Mouse (Mus musculus) monocyte, adult 5-6 weeks (primary cell): ENCODE data around the gene Suclg2. TPM values are rescaled to one million over a fixed set of nuclear protein-coding genes. Genes with fewer than 3 reads are reported as not detected.

ENCODE experiments used
- ATAC-seq: fragments of 153-309, 156-312 bp; replicated peaks from 2 replicates; pipeline ENCODE4 v1.8.0; 2017; ENCODE audit warnings: mild to moderate bottlenecking; ENCODE audit not compliant: low TSS enrichment, insufficient number of reproducible peaks, severe bottlenecking, poor library complexity, low FRiP score
- total RNA-seq: library from RNA; stranded (forward); fragments of 200-1000, 200-491, 200-594 nt; gene quantifications from 3 replicates; pipeline ENCODE4 v1.2.3, GENCODE M21; 2017

Suclg2 gene
- total RNA-seq, 1 experiment from 2014 or later: 17.4 TPM

DNA sequence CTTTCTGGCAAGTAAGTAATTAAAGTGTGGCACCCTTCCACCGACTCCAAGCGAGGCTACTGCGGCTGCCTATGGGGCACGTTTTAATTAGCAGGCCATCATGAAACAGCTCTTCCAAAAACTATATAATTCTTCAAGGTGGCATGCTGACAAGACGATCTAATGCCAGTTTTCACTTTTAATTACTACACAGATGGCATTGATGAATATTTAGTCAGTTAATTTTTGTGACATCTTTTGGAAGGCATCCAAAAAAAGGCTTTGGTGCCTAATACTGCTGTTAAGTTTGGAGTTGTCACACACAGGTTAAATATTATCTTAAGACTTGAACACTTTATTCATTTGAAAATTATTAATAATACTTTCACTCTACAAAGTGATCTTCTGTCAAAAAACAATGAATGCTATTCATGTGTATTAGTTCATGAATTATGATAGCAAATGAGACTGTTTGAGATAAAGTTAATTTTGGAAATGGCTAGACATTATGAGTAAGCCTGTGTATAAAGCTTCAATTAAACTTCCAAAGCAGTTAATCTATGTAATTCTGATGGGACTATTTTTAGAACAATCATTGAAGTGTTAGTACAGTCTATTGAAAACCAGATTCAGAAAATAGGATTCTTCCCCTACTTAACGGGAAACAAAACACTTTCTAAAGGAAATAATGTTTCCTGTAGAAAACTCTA is 131.3 kb downstream of the Suclg2 start:
- ATAC-seq: no peak

DNA sequence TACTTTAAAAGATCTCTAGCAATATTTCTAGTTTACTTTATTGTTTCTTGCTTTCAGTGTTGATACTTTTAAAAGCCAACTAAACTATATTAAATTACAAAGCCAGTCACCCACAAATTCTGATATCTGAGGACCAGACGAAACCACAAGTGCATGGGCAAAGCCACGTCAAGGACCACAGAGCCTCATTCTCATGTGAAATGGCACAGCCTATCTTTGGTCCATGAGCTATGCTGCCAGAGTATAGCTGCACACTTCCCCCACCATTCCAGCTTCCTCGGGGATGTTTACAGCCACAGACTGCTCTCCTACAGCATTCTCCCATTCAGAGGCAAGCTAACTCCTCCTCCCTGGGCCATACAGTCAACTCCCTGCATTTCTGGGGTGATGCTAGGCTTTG is 136.7 kb downstream of the Suclg2 start:
- ATAC-seq: no peak

DNA sequence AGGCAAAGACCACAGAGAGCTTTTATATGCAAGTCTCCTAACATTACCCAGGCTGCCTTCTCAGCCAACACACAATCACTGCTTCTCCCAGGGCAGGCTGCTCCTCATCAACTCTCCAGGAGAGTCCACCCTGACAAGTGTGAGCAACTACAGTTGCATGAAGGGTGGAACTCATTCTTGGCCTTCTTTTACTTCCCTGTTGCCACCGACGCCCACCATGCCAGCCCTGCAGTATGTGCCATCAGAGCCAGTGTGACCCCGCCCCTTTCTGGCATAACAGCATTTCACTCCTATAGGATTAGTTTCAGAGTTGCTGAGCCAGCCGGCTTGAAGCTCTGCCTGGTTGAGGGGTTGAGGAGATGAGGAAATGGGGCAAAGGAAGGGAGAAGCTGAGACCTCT is 138.8 kb downstream of the Suclg2 start:
- ATAC-seq: no peak

DNA sequence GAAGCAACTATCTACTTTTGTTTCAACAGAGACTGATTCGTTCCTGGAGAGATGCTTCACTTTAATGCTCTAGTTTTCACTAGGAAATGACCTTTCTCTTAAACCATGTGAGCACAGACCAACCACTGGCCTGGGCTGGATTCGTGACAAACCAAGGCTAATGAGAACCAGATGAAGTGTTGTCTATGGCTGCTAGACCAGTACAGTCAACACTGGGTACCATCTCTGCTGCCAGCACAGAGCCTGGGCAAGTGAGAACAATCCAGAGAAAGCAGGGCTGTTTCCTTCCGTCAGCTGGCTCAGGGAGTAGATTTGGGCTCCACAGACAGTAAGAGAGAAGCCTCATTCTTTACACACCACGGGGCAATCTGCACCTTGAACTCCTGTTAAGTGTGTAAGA is 143.1 kb downstream of the Suclg2 start:
- no peak for ATAC-seq

DNA sequence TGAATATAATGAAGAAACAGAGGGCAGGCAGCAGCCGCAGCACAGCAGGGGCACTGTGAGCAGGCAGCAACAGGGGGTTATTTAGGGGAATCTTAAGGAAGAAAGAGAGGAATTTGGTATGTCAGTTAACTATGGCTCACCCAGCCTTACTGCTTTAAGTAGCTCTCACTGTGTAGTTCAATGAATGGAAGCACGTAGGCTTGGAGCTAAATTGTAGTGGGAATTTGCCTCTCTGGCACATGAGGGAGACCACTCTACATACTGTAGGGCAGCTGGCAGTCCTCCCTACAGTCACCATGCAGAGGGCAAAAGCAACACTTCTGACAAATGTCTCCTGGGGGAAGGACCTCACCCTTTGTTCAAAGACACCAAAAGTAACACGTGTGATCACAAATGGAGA is 143.7 kb downstream of the Suclg2 start:
- ATAC-seq: no peak

DNA sequence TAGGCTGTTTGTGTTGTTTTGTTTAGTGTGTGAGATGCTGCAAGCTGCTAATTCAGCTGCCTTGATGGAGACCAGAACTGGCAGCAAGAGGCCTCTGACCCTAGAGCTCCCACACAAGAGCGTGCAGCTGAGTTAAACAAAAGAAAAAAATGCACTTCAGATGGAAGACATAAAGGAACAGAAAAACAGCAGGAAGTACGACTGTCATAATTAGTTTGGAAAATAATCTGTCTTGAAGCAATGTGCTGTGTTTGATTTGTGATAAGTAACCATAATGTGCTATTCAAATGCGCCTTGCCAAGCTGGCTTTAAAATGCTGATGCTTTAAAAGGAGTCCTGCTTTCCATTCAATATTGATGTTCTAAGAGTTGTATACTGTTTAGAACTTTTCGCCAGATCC is 144.2 kb downstream of the Suclg2 start:
- no peak for ATAC-seq

DNA sequence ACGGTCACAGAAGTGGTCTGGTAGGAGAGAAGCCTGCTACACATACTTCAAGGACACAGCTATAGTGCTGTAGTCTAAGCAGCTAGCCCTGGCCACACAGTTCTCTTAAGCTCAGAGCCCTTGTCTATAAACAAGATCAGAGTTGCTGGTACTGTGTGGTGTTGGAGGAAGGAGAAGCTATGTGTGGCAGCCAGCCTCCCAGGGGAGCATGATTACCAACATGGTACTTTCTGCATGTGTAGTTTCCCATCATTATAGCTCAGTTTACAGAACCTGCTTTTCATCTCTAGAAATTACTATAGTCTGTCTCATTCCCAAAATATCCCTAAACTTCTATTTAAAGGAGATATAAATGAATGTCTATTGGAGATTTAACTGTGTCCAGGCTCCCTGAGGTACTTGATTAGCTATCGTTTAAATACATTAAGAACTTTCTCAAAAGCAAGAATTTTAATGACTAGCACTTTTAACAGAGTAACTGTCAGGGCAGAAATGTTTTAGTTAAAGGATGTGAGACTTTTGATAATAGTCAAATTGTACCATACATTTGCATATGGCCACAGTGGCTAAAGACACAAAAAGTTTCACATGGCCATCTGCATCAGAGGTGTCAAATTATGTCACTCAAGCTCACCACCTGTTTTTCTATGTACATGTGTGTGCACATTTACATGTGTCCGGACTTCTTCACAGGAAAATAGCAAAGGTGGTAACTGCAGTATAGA is 145.4 kb downstream of the Suclg2 start:
- ATAC-seq: no peak

DNA sequence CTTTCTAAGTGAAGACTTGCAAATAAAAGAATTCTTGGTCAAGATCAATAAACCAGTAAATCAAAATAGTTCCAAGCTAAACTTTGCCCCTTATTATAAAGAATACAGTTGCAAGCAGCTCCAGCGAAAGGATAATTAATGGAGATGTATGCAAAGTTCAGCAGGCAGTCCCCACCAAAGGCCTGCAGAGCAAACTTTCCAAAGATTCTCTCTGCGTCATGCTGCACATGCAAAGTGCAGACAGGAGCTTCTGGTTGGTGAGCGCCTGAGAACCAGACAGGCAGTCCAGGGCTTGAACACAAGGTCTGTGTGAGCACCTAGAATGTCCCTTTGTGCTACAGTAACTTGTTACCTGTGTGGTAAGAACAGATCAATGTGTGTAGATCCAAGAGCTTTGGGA is 147.0 kb downstream of the Suclg2 start:
- ATAC-seq: no peak

DNA sequence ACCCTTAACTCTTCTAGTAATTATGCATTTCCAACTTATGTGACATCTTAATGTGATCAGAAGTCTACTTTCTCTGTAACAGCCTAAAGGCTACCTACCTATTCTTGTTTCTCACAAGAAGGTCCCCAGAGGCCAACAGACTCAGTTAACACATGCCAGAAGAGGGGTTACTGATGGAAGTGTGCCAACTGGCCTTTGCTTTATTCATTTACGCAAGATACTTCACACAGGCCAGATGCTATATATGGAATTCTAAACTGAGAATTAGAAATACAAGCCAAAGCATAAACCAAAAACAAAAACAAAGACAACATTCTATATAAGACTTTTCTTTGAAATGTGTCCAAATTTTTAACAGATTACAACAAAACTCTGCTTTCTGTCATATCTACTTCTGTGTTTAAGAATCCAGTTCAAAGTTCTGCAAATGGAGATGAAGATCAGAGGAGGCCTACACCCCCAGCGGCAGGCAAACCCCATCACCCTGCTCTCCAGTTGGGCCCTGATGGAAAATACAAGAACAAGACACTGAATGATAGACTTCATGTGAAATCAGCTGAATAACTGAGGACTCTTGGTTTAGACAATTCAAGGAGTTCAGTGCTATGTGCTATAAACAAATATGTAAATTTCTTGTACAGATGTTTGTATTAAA is 155.1 kb downstream of the Suclg2 start:
- ATAC-seq: no peak

DNA sequence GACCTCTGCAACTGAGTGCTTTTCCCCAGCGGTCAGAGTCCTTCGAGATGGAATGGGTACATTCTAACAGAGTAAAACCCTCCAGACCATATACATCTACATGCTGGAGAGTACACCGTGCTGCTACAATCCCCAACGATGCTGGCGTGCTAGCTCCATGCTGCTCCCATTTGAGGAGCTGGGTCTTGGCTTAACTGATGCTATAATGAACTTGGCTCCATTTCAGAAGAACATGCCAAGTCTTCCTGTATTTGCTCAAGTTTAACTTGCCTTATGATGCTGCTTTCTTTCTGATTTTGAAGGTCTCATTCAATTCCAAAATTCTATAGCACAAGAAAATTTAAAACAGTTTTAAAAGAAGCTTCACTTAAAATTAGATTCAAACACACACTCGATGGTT is 162.3 kb downstream of the Suclg2 start:
- no peak for ATAC-seq

DNA sequence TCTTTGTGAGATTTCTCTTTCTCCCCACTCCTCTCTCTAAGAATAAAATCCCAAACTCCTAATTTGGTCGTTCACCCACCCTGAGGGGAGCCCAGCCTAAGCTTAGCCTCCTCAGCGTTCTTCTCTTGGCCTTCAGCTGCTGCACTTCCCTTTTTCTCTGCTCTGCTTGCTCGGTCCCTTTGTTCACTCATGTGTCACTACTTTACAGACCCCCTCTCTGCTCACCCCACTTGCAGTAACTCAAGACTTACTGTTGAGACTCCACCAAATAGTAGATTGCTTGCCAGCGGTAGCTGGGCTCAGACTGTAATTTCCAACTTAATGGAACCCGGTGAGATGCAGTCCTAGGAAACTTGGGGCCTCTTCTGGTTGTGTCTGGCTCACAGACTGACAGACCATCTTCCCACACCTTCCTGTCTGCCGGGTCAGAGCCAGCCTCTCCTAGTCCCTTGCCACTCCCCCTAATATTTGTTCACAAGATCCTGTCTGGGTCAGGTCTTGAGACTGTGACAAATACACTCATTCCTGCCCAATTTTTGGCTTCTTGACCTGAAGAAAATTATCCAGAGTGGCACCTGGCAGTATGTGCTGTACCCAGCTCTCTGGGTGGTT is 166.2 kb downstream of the Suclg2 start:
- no peak for ATAC-seq

DNA sequence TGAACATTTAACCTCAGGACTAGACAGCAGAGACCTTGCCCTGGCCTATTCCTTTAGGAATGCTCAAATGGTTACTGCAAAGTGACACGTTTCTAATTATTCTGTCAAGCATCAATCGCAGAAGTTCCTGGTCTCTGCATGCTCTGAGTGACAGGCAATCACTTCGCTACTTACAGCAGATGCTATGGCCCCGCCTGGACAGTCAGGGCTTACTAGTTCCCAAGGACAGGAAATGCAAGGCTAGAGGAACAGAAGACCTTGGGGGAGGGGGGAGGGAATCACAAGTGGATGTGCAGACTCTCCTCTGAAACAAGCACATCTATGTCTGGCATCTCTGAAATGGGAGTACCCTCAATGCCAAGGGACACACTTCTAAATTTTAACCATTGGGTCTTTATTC is 167.6 kb downstream of the Suclg2 start:
- ATAC-seq: no peak

DNA sequence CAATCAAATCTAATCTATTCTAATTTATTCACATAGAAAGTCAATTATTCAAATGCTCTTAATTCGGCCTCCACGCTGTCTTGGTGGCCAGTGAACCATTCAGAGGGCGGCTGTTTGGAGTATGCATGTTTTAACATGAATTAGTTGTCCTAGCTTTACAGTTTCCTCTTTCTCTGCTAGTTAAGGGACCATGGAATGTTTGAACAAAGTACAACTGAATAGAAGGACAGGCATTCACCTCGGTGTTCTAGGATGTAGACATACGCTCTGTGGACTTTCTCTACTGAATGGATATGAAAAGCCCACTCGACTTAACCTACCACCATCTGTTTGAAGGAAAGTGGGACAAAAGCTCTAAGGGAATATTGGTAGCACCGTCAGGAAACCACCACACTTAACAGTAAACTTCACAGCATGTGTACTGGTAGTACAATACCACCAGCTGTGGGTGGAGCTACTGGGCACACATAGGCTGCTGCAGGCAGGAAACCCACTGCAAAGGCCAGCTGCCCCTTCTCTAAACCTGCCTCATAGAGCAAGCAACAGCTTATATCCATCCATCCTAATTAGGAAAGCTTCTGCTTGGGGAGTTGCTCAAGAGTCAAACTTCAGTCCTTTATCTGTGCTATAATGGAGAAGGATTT is 172.3 kb downstream of the Suclg2 start:
- ATAC-seq: no peak

DNA sequence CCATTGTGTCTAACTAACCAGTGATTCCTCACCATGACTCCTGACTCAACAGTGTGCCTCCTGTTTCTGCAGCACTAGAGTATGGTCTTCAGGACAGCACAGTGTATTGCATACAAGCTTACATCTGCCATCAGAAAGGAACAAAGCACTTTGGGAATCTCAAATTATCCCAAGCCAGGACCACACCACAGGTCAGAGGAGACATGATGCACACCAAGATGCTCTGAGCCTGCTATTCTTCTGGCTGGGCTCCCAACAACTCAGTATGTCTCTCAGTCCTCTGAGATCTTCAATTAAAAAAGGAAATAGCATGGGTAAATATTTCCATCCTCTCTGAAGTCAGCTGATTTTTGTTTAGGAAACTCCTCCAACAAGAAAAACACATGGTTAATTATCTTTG is 172.9 kb downstream of the Suclg2 start:
- no peak for ATAC-seq

DNA sequence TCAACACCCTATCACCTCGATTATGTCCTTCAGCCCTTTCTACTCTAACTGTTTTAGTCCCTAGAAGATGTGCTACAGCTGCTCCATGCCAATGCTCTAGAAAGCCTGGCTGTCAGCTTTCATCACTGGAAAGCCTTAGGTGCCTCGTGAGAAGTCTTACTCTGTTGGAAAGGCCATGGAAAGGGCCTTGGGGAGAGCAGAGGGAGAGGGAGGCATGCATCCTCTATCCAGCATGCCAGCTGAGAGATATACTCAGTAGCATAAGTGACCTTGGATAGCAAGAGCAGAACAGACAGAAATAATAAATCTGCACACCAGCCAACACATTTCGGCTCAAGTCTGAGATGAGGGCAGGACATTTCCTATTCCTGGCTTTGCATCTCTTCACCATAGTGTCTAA is 173.3 kb downstream of the Suclg2 start:
- ATAC-seq: no peak

DNA sequence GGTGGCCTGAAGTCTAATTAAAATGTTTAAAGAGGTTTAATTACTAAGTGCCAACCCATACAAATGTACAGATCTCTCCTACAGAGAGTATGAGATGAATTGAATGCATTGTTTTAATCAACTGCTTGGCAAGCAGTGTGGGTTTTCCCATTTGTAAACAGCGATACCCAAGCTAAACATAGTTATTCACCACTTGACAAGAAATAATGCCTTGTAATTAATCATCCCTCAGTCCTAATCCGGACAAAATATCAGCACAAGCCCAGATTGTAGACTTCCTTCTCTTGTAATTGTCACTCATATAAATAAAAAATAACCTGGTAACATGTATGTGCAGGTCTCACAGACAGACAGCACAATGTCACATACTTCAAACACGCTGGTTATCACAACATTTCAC is 183.4 kb downstream of the Suclg2 start:
- no peak for ATAC-seq

DNA sequence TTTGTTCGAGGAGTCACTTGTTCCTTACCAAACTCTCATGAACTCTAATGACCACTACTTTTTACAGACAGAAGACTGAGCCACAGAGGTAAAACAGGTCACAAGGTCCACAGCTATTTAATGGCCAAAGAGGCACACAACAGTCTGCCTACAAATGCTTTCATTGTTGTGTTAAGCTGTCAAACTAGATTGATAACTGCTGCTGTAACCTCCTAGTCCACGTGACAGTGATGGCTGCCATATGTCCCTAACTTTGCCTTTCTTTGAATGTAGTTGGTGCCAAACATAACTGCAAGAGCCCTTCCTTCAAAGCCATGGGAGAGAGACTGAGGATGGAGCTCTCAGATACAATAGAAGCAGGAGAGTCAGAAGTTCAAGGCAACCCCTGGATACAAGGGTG is 198.8 kb downstream of the Suclg2 start:
- ATAC-seq: no peak

DNA sequence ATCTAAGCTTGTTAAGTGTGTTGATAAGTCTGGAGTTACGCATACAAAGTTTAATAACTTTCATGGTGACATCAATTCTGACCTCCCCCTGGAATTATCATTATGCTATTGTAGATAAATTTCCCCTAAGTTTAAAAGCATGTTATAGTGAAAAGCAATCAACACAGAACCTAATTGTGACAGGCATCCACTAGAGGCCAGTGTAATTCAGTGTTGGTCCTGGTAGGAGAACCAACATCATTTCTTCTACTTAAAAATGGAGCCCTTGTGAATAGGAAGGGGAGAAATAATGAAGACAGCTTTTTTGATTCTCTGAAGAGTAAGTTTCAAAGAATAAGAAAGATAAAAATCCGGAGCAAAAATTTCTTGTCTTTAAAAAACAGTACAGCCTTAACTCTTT is 200.2 kb downstream of the Suclg2 start:
- ATAC-seq: no peak

DNA sequence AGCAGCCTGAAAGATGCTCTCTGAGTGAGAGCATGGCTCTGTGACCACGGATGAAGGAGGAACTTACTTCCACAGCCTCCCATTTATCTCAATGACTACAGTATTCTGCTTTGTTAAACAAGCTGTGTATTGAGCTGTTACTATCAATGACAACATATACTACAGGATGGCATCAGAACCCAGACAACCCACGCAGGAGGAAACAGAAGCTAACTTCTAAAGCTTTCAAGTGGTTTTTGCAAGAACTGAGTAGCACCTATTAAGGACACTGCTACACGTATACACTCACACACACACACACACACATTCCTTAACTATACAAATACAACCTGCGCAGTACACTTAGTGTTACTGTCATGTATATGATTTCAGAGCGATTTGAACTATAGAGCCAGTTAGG is 202.9 kb downstream of the Suclg2 start:
- no peak for ATAC-seq
